Mouse (Mus musculus) lung, embryonic 16.5 days (tissue): ENCODE measurements at regions not wholly inside any gene's neighbourhood (a gene's known extent, or its start where the extent isn't known, plus 50 kb on each side); places are given as distances from the start of the nearest gene placed in this dataset.

Source experiments
- ATAC-seq: fragments of 200-750 bp; cut with Nextera tagmentation; 2 replicates; pipeline ENCODE4 v1.8.0; 2017; ENCODE audit warnings: low read depth, mild to moderate bottlenecking, moderate library complexity
- H3K27ac ChIP-seq: fragments of 300-500 bp; sonication (generic); 2 replicates; pipeline ENCODE4 v1.5.1; 2014; ENCODE audit warnings: mild to moderate bottlenecking, control low read depth, low read length
- H3K27me3 ChIP-seq: fragments of 300-500 bp; sonication (generic); 2 replicates; pipeline ENCODE4 v1.6.1; 2014; ENCODE audit warnings: low read depth, low read length, mixed read lengths; ENCODE audit not compliant: control insufficient read depth, insufficient read depth
- H3K36me3 ChIP-seq: fragments of 300-500 bp; sonication (generic); 2 replicates; pipeline ENCODE4 v1.6.1; 2014; ENCODE audit warnings: low read length; ENCODE audit not compliant: control insufficient read depth, insufficient read depth
- H3K4me1 ChIP-seq: fragments of 300-500 bp; sonication (generic); replicated peaks from 2 replicates; pipeline ENCODE4 v1.6.1; 2014; ENCODE audit warnings: low read length, mixed read lengths; ENCODE audit not compliant: control insufficient read depth, insufficient read depth
- H3K4me2 ChIP-seq: fragments of 300-500 bp; sonication (generic); 2 replicates; pipeline ENCODE4 v1.6.1; 2014; ENCODE audit warnings: low read depth, low read length, control low read depth
- H3K4me3 ChIP-seq: fragments of 300-500 bp; sonication (generic); 2 replicates; pipeline ENCODE4 v1.5.1; 2014; ENCODE audit warnings: mild to moderate bottlenecking, low read length, control low read depth
- H3K9ac ChIP-seq: fragments of 300-500 bp; sonication (generic); 2 replicates; pipeline ENCODE4 v1.6.1; 2014; ENCODE audit warnings: low read length, control low read depth
- H3K9me3 ChIP-seq: fragments of 300-500 bp; sonication (generic); 2 replicates; pipeline ENCODE4 v1.6.1; 2016; ENCODE audit warnings: low read length; ENCODE audit not compliant: control insufficient read depth
- WGBS: fragments of 180-500 bp; shearing (Covaris S2); extraction: QIAGEN DNeasy Blood & Tissue Kit; methylation state at CpG from one replicate; pipeline ENCODE4 v1.1.7; 2014; 5-methylcytosine and 5-hydroxymethylcytosine counted together

- Histone ChIP-seq H3K27ac (no peak overlapping the region), H3K4me3 (no peak overlapping the region), H3K4me1 (peaks cover 1% of the 10 kb centered on the region; the same call in 1 of the 2 replicates), H3K27me3 (no peaks in the 10 kb centered on the region), H3K4me2 (no peak overlapping the region), H3K9ac (no peak overlapping the region), H3K36me3 (no peaks in the 10 kb centered on the region), H3K9me3 (no peaks in the 10 kb centered on the region)
- no peak for ATAC-seq
- WGBS = 56% methylated on average over 8 of the region's 8 CpGs
Measured at GRCm38 (mm10) chr4:127635262-127635661, 277.3 kb upstream of the Gjb5 start.

DNA sequence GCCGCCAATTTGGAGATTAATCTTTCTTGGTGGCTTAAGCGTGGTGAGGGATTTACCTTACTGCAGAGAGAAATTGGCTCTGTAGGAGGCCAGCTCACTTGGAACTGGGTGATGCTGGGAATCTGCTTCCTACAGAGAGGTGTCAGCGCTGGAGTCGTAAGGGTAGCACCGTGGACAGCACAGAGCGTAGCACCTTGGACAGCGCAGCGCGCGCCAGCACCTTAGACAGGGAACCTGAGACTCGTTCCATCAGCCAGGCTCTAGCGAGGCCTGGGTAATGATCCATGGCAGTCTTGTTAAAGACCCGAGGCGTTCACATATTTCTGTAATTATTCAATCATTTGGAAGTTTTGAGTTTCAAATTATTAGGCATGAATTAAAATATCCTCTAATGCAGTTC lies 261.9 kb upstream of the Gjb5 start:
- no peak overlapping the region for H3K27ac ChIP-seq
- ATAC-seq = peak; percentile 77
- H3K36me3 ChIP-seq = no peaks in the 10 kb centered on the region
- H3K9ac ChIP-seq = no peak overlapping the region
- 4% methylated on average over 14 of the region's 14 CpGs for WGBS
- H3K27me3 ChIP-seq = no peaks in the 10 kb centered on the region
- no peak overlapping the region for H3K4me2 ChIP-seq
- H3K9me3 ChIP-seq = no peaks in the 10 kb centered on the region
- H3K4me3 ChIP-seq = no peak overlapping the region
- H3K4me1 ChIP-seq = no peaks in the 10 kb centered on the region

DNA sequence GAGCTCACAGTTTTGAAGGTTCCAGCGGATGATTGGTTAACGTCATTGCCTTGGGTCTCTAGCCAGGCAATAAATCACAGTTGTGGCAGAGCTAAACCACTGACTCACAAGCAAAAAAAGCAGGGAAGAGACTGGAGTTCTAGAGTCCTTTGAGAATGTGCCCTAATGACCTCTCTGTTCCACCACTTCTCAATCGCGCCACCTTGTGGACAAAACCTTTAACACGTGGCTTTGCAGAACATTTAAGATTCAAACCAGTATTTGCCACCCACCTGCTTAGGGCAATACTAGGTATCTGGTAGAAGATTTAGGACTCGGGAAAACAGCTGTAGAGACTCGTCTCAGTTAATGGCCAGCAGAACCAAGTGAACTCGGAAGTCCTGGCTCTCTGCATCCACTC lies 254.8 kb upstream of the Gjb5 start:
- no peaks in the 10 kb centered on the region for H3K4me1 ChIP-seq
- H3K4me2 ChIP-seq = no peak overlapping the region
- no peaks in the 10 kb centered on the region for H3K36me3 ChIP-seq
- H3K4me3 ChIP-seq = no peak overlapping the region
- H3K27me3 ChIP-seq = no peaks in the 10 kb centered on the region
- ATAC-seq = no peak
- H3K27ac ChIP-seq = no peak overlapping the region
- no peak overlapping the region for H3K9ac ChIP-seq
- H3K9me3 ChIP-seq = no peaks in the 10 kb centered on the region
- WGBS = 44% methylated on average over 8 of the region's 8 CpGs

- Histone ChIP-seq H3K4me3 (no peak overlapping the region), H3K9ac (no peak overlapping the region), H3K9me3 (no peaks in the 10 kb centered on the region), H3K27ac (no peak overlapping the region), H3K36me3 (no peaks in the 10 kb centered on the region), H3K4me2 (no peak overlapping the region), H3K27me3 (no peaks in the 10 kb centered on the region), H3K4me1 (no peaks in the 10 kb centered on the region)
- WGBS = 68% methylated on average over 8 of the region's 8 CpGs
- no peak for ATAC-seq
Measured at GRCm38 (mm10) chr4:127600919-127601318, 242.9 kb upstream of the Gjb5 start.

- Histone ChIP-seq H3K27me3 (no peaks in the 10 kb centered on the region), H3K36me3 (no peaks in the 10 kb centered on the region), H3K4me2 (no peak overlapping the region), H3K4me3 (no peak overlapping the region), H3K4me1 (no peaks in the 10 kb centered on the region), H3K9me3 (no peaks in the 10 kb centered on the region), H3K9ac (no peak overlapping the region), H3K27ac (no peak overlapping the region)
- WGBS = 26% methylated on average over 3 of the region's 3 CpGs
- ATAC-seq = no peak
Measured at GRCm38 (mm10) chr4:127598610-127599009, 240.6 kb upstream of the Gjb5 start.

GRCm38 (mm10) chr4:127594081-127594480 lies 236.1 kb upstream of the Gjb5 start:
- no peak overlapping the region for H3K9ac ChIP-seq
- no peaks in the 10 kb centered on the region for H3K9me3 ChIP-seq
- H3K4me3 ChIP-seq = no peak overlapping the region
- H3K27me3 ChIP-seq = no peaks in the 10 kb centered on the region
- no peaks in the 10 kb centered on the region for H3K4me1 ChIP-seq
- WGBS = 72% methylated on average over 8 of the region's 8 CpGs
- H3K36me3 ChIP-seq = no peaks in the 10 kb centered on the region
- no peak for ATAC-seq
- no peak overlapping the region for H3K4me2 ChIP-seq
- H3K27ac ChIP-seq = no peak overlapping the region

- no peak overlapping the region for H3K4me2 ChIP-seq
- H3K27ac ChIP-seq = no peak overlapping the region
- no peak for ATAC-seq
- H3K9ac ChIP-seq = no peak overlapping the region
- no peaks in the 10 kb centered on the region for H3K36me3 ChIP-seq
- no peak overlapping the region for H3K4me3 ChIP-seq
- no peaks in the 10 kb centered on the region for H3K27me3 ChIP-seq
- 32% methylated on average over 3 of the region's 3 CpGs for WGBS
- H3K9me3 ChIP-seq = no peaks in the 10 kb centered on the region
- no peaks in the 10 kb centered on the region for H3K4me1 ChIP-seq
Measured at GRCm38 (mm10) chr4:127591540-127591939, 233.6 kb upstream of the Gjb5 start.

DNA sequence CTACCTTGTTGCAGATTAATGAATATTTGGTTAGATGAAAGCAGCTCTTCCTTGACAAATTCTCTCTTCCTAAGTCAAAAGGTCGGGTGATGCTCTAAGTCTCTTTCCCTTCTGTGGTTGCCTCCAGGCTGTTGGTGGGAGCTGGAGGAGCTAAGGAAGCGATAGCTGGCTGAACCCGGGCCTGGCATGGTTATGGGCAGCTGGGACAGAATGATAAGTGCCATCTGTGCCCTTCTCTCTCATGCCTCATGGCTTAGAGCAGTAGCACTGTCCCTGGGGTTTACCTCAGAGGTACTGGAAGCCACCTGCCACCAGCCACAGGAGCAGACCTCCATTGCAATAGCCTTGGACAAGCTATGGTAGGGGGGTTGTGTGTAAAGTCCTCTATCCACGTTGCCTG lies 228.8 kb upstream of the Gjb5 start:
- Histone ChIP-seq H3K36me3 (no peaks in the 10 kb centered on the region), H3K9ac (no peak overlapping the region), H3K4me3 (no peak overlapping the region), H3K4me1 (no peaks in the 10 kb centered on the region), H3K9me3 (no peaks in the 10 kb centered on the region), H3K27me3 (no peaks in the 10 kb centered on the region), H3K27ac (no peak overlapping the region), H3K4me2 (no peak overlapping the region)
- WGBS = 62% methylated on average over 4 of the region's 4 CpGs
- no peak for ATAC-seq

DNA sequence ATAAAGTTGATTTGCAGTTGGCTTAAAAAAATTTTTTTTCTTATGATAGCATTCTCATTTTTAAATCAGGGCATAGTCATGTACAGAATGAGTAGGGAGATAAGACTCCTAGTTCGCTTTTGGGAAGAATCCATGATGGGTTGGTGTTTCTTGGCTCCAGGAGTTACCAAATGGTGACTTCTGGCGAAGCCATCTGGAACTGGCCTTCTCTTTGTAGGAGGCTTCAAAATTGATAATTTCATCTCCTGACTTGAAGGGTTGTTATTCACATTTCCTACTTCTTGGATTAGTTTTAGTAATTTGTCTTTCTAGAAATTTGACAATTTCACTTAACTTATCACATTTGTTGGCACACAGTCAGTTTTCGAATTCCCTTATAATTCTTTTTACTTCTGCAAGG lies 218.5 kb upstream of the Gjb5 start:
- ATAC-seq = no peak
- H3K4me1 ChIP-seq = no peaks in the 10 kb centered on the region
- WGBS = 73% methylated on average over 3 of the region's 3 CpGs

DNA sequence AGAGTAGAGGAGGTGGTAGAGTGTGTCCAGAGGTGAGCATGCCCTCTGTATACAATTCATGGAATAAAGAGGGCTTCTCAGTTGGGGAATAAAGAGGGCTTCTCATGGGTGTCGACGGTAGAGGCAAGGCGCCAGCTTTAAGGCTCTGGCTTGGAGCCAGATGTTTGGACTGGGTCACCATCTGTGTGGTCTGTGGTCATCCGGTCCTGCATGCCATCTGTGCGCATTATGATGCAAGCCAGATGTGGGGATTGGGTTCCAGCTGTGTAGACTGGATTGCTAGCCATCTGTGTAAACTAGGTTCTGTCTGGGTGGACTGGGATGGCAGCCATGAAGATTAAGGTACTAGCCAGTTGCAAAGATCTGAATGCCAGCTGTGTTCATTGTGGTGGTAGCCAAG lies 204.6 kb upstream of the Gjb5 start:
- WGBS = 58% methylated on average over 5 of the region's 5 CpGs
- no peaks in the 10 kb centered on the region for H3K9me3 ChIP-seq
- no peaks in the 10 kb centered on the region for H3K36me3 ChIP-seq
- no peak overlapping the region for H3K4me2 ChIP-seq
- no peak overlapping the region for H3K9ac ChIP-seq
- H3K27me3 ChIP-seq = no peaks in the 10 kb centered on the region
- H3K4me3 ChIP-seq = no peak overlapping the region
- no peaks in the 10 kb centered on the region for H3K4me1 ChIP-seq
- no peak overlapping the region for H3K27ac ChIP-seq
- ATAC-seq = no peak

More for the DNA sequence above, 218.5 kb upstream of the Gjb5 start:
- no peaks in the 10 kb centered on the region for H3K36me3 ChIP-seq
- no peak overlapping the region for H3K9ac ChIP-seq
- H3K27ac ChIP-seq = no peak overlapping the region
- H3K4me3 ChIP-seq = no peak overlapping the region
- no peak overlapping the region for H3K4me2 ChIP-seq
- H3K9me3 ChIP-seq = no peaks in the 10 kb centered on the region
- H3K27me3 ChIP-seq = no peaks in the 10 kb centered on the region
